In genomic region chr4:44424831-44425704, GRCm38 (mm10) we compare ENCODE assay signal across 9 mouse cellular contexts.
DNase-seq lines count a peak whose midpoint lies in the region; ATAC-seq lines count a peak whose summit lies in the region.
"Had no signal": no experiment of that assay in that cellular context is flagged by ENCODE, and none has a peak within 500 bp of the region (broad histone marks: within the 10 kb centered on the region; RNA-seq: fewer than 3 reads in every experiment).

No protein-coding gene starts in this region.

- peaks cover 13% of the 10 kb centered on the region for H3K4me1 ChIP-seq in hindbrain, embryonic 12.5 days
- peaks cover 6% of the 10 kb centered on the region; the same call in 1 of the 2 replicates for H3K4me1 ChIP-seq in midbrain, embryonic 14.5 days (ENCODE audit: control insufficient read depth, insufficient read depth, low read length)

- under 1% methylated on average over 56 of the region's 56 CpGs for WGBS in hindbrain, embryonic 12.5 days
- under 1% methylated on average over 56 of the region's 56 CpGs for WGBS in midbrain, embryonic 14.5 days

- H3K9me3 ChIP-seq in hindbrain, embryonic 12.5 days (replicated peaks), result no peaks in the 10 kb centered on the region
- H3K9me3 ChIP-seq in midbrain, embryonic 14.5 days (ENCODE audit: control insufficient read depth, low read length), result no peaks in the 10 kb centered on the region

- peaks cover 49% of the 10 kb centered on the region for H3K27me3 ChIP-seq in hindbrain, embryonic 12.5 days
- peaks cover 6% of the 10 kb centered on the region for H3K27me3 ChIP-seq in midbrain, embryonic 14.5 days (ENCODE audit: control insufficient read depth, insufficient read depth, low read length)

- peak overlapping the region; percentile 65 for H3K9ac ChIP-seq in hindbrain, embryonic 12.5 days
- peak overlapping the region; percentile 71 for H3K9ac ChIP-seq in midbrain, embryonic 14.5 days (replicated peaks; ENCODE audit: low read length)

- H3K36me3 ChIP-seq in hindbrain, embryonic 12.5 days, result no peaks in the 10 kb centered on the region
- no peaks in the 10 kb centered on the region for H3K36me3 ChIP-seq in midbrain, embryonic 14.5 days (ENCODE audit: control insufficient read depth, insufficient read depth, low read length)

- ATAC-seq in hindbrain, embryonic 12.5 days (ENCODE audit: low FRiP score), result peak; percentile 68
- ATAC-seq in midbrain, embryonic 14.5 days (ENCODE audit: low FRiP score, low TSS enrichment), result peak; percentile 50
- no peak for ATAC-seq in monocyte, adult 5-6 weeks (replicated peaks; ENCODE audit: insufficient number of reproducible peaks, low FRiP score, low TSS enrichment, poor library complexity, severe bottlenecking)

- H3K4me2 ChIP-seq in hindbrain, embryonic 12.5 days (replicated peaks), result peak overlapping the region; percentile 96
- peak overlapping the region; percentile 98 for H3K4me2 ChIP-seq in midbrain, embryonic 14.5 days (ENCODE audit: low read length)

- DNase-seq in kidney, postnatal 4 days, result peak; percentile 26 to 29
- no peak for DNase-seq in kidney, adult 18-20 months
- DNase-seq in embryo, embryonic 10.5 days (ENCODE audit: low spot score), result peak; percentile 61
- peak; percentile 78 for DNase-seq in midbrain, embryonic 14.5 days
- no peak for DNase-seq in spleen, adult 18-20 months
- DNase-seq in kidney, adult 8-10 months, result no peak

- H3K4me3 ChIP-seq in hindbrain, embryonic 12.5 days, result peak overlapping the region; percentile 48
- peak overlapping the region; percentile 55 for H3K4me3 ChIP-seq in midbrain, embryonic 14.5 days (replicated peaks; ENCODE audit: low read depth, low read length)
- H3K4me3 ChIP-seq: myocyte had no signal

- H3K27ac ChIP-seq in hindbrain, embryonic 12.5 days, result peak overlapping the region; percentile 78
- 0 out of 2 replicates have a peak overlapping the region, but pooled peaks have one; percentile 26 for H3K27ac ChIP-seq in midbrain, embryonic 14.5 days (replicated peaks; ENCODE audit: low read depth, low read length)

Comparison
In these comparisons a context has a peak if more than half of its experiments do, and no peak if none do; other contexts are left out.
1. DNase-seq: peak in kidney, postnatal 4 days (2 of 2), embryo, embryonic 10.5 days (single experiment) and midbrain, embryonic 14.5 days (single experiment); none in kidney, adult 18-20 months (single experiment), spleen, adult 18-20 months (0 of 2) and kidney, adult 8-10 months (0 of 2).